Mouse (Mus musculus): ENCODE measurements around the gene Krt17.

DNA sequence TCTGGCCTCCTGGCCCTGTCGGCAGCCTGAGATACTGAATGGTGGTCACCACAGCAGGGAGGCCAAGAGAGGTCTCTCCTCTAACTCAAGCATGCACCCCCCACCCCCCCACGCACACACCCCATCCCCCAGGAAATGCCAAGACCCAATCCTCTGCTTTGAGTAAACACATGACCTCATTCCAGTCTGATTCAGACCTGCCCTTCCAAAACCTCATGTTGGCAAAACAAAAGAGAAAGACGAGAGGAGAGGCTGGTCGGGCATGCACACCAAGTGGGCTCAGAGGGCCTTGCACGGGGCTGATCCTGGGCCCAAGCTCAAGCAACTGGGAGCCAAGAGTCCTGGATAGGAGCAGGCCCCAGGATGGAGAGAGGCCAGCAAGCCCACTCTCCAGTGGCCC is 29.4 kb upstream of the Krt17 start:
- TF ChIP-seq POLR2A (IDR thresholded peaks at IDR 0.05; ENCODE audit: insufficient read depth, low read depth, low read length), result no peak
- TF ChIP-seq CTCF (IDR thresholded peaks at IDR 0.05), result no peak
- no peak for TF ChIP-seq EP300 (IDR thresholded peaks at IDR 0.05; ENCODE audit: insufficient read depth, low read depth, low read length)
